8 mouse cellular contexts compared by ENCODE assay signal in the genomic region with DNA sequence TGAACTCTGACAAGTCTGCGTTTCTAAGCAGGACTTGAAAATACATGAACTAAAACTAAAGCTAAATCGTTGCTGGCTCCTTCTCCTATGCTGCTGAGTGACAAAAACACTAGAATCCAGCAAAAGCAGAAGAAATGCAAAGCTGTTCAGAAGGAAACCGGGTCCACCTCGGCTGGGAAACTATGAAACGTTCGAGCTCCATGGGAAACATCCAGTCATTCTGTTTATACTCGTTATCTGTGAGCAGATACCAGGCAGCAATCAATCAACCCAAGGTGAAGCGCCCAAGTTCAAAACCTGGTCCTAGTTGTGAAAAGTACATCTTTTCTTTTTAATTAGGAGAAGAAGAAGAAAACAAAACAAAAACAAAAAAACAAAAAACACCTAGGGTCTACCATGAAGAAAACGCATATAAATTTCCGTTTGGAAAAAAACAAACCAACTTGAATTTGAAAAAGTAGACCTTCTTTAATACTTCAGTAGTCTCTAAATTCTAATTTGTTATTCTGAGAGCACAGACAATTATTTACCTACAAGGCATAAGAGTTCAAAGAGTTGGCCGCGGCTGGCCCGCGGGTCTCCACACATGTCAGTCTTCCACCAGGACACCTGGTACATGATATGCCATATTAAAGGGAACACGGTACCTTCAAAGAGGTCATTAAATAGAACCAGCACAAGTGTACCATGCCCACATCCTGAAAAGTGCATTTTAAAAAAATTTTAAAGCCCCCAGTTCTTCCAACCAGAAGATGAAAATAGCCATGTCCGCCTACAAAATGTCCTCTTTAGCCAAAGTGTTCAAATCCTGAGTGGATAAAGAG. TPM values are rescaled to one million over a fixed set of nuclear protein-coding genes. Genes with fewer than 3 reads are reported as not detected.
A peak's percentile ranks its signal among the peaks of the same experiment; 100 is the strongest.
DNase-seq lines count a peak whose midpoint lies in the region; TF ChIP-seq lines count a peak whose summit lies in the region.

No protein-coding gene starts in this region.

- H3K4me3 ChIP-seq in spleen, adult 2 months (ENCODE audit: extremely low read depth, insufficient read depth, insufficient read length), result 0 out of 2 replicates have a peak overlapping the region, but pooled peaks have one; percentile 1
- no peak overlapping the region for H3K4me3 ChIP-seq in thymus, adult 2 months (ENCODE audit: control insufficient read depth, insufficient read depth, low read length)

- peak; percentile 34 to 81 for DNase-seq in adrenal gland, adult (ENCODE audit: inconsistent age in 2 of 2, low spot score in 1 of 2)
- no peak for DNase-seq in adrenal gland, adult 8-10 months
- no peak for DNase-seq in spleen, adult 2 months (ENCODE audit: low read depth in 1 of 2, low spot score in 2 of 2)
- DNase-seq in spleen, adult 18-20 months, result no peak
- DNase-seq in liver (peak; percentile 50), MN1 (ENCODE audit: low spot score) (no peak)
- DNase-seq in cerebellum, postnatal 25 days, result no peak
- no peak for DNase-seq in thymus, adult 2 months

- no peak for TF ChIP-seq POLR2A in spleen, adult 2 months (IDR thresholded peaks at IDR 0.05; ENCODE audit: low read depth, low read length)
- TF ChIP-seq POLR2A in thymus, adult 2 months (IDR thresholded peaks at IDR 0.05; ENCODE audit: control insufficient read depth, extremely low read depth, insufficient read depth, low read length, poor library complexity), result no peak

- no peak overlapping the region for H3K27ac ChIP-seq in spleen, adult 2 months (ENCODE audit: insufficient read depth, low read length)
- H3K27ac ChIP-seq in thymus, adult 2 months (ENCODE audit: control insufficient read depth, insufficient read depth, low read length), result no peak overlapping the region

- 13% methylated on average over 16 of the region's 16 CpGs for WGBS in spleen, adult 2 months
- WGBS in thymus, adult 2 months, result 11% methylated on average over 16 of the region's 16 CpGs

- TF ChIP-seq CTCF in spleen, adult 2 months (IDR thresholded peaks at IDR 0.05; ENCODE audit: extremely low read depth, insufficient read depth, insufficient read length, insufficient replicate concordance), result no peak
- TF ChIP-seq CTCF in thymus, adult 2 months (IDR thresholded peaks at IDR 0.05; ENCODE audit: borderline replicate concordance, control insufficient read depth, extremely low read depth, insufficient read depth, low read length, poor library complexity), result no peak

- H3K36me3 ChIP-seq in spleen, adult 2 months (ENCODE audit: control insufficient read depth, insufficient read depth, low read length), result no peaks in the 10 kb centered on the region
- no peaks in the 10 kb centered on the region for H3K36me3 ChIP-seq in thymus, adult 2 months (ENCODE audit: control insufficient read depth, insufficient read depth, low read length)

- H3K27me3 ChIP-seq in spleen, adult 2 months (ENCODE audit: control insufficient read depth, insufficient read depth, low read length), result peaks cover 9% of the 10 kb centered on the region
- peaks cover 3% of the 10 kb centered on the region; the same call in 1 of the 2 replicates for H3K27me3 ChIP-seq in thymus, adult 2 months (ENCODE audit: control insufficient read depth, insufficient read depth, low read length)

- H3K4me1 ChIP-seq in spleen, adult 2 months (ENCODE audit: control insufficient read depth, insufficient read depth, insufficient read length), result no peaks in the 10 kb centered on the region
- H3K4me1 ChIP-seq in thymus, adult 2 months (replicated peaks; ENCODE audit: control insufficient read depth, insufficient read depth, low read length), result peaks cover 9% of the 10 kb centered on the region

RNA-seq across cellular contexts. Expression of gene Ern1, which starts 1.4 kb away (rescaled TPM):
- total RNA-seq in adrenal gland, adult 8-10 months (2022), result 100 to 1,000 TPM; 171 to 211 (median 198) TPM
- 12.7 and 18.1 TPM in 2 replicates for polyA plus RNA-seq in spleen, adult 2 months (2012; rRNA removed)
- polyA plus RNA-seq in thymus, adult 2 months (2012; rRNA removed), result 18.1 and 21.9 TPM in 2 replicates

Comparison
In these comparisons a context has a peak if more than half of its experiments do, and no peak if none do; other contexts are left out.
1. DNase-seq: peak in adrenal gland, adult (2 of 2) and liver (single experiment); none in adrenal gland, adult 8-10 months (single experiment), spleen, adult 2 months (0 of 2), spleen, adult 18-20 months (0 of 2), cerebellum, postnatal 25 days (0 of 2), thymus, adult 2 months (single experiment) and MN1 (single experiment).